Mouse (Mus musculus): ENCODE measurements around the gene Neurod1. TPM values are rescaled to one million over a fixed set of nuclear protein-coding genes. Genes with fewer than 3 reads are reported as not detected.
A peak's percentile ranks its signal among the peaks of the same experiment; 100 is the strongest.

Gene Neurod1
- total RNA-seq, 2 experiments from 2014 or later, result not detected

DNA sequence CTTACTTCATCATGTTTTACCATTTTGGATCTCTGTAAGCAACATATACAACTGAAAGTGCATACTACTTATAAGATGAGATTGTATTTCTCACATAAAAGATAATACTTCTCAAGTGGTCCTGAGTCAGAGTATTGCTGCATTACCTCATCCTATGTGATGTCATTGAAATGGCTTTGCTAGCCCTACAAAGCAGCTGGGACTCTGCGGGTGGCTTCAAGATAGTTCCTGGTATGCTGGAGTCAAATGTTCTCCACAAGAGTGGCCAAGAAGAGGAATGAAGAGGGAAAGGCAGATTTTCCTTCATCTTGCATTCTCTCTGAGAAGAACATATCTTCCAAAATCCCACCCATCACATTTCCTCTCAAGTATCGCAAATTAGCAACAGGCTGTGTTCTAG is 13.2 kb downstream of the Neurod1 start:
- DNase-seq, result no peak

DNA sequence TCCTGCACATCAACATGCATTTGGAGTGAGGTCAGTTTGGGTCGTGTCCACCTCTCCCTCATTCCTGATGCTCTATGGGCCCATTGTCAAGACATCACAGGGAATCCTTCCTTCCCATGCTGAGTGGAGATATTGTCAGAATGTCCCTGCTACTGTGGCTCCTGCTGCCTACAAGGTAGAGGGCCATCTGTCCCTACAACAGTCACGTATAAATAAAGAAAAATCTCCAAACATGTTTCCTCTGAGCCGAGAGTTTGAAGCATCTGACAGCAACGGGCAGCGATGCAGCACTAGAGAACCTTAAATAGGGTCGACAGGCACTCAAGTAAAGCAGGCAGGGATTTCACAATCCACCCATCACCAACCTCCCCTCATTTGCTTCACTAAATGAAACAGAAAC is 13.6 kb downstream of the Neurod1 start:
- DNase-seq, result no peak

- DNase-seq, result no peak
These were observed 14.3 kb downstream of the Neurod1 start for GRCm38 (mm10) chr2:79442227-79442626.

- no peak for DNase-seq
These were observed 26.5 kb downstream of the Neurod1 start for GRCm38 (mm10) chr2:79430061-79430460.

DNA sequence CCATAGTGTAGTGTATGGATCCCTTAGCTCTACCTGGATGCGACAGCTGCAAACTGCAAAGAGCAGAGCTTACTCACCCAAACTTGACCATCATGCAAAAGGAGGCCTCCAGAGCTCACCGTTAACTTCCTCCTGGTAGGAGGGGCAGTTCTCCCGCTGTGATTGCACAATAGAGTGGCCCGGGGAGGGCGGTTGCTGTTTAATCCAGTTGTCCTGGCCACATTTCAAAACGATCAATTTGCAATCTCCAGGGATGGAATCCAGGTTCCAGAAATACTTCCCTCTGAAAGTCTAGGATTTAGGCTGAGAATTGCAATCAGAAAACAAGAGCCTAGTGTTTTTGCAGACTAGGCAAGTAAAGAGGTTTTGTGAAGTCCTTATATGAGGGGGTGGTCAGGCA is 26.9 kb downstream of the Neurod1 start:
- DNase-seq, result peak; percentile 15 to 29

- no peak for DNase-seq
These were observed 27.4 kb downstream of the Neurod1 start for GRCm38 (mm10) chr2:79429108-79429507.

DNA sequence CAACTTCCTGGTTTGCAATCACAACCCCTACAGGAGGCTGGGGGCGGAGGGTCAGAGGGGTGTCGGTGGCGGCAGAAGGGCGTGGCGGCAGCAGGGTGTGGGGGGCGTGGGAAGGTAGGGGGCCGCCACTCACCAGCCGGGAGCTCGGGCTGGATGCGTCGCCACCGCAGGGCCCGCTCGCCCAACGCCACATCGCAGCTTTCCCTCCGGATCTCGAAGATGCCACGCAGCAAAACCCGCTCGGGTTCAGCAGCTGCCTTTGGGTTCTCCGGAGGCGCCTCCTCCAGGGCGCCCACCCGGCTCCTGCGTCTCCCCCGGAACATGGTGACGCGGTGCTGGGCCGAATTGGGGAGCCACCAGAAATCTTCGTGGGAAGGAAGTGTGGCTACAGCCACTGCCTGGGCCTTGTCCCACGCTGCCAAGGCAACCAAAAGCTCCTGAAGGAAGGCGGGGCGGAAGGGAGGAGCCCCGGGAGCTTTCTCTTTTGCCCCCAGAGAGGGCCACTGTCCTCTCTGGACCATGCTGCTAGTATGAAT is 27.9 kb downstream of the Neurod1 start:
- peak; percentile 1 to 2 for DNase-seq

DNA sequence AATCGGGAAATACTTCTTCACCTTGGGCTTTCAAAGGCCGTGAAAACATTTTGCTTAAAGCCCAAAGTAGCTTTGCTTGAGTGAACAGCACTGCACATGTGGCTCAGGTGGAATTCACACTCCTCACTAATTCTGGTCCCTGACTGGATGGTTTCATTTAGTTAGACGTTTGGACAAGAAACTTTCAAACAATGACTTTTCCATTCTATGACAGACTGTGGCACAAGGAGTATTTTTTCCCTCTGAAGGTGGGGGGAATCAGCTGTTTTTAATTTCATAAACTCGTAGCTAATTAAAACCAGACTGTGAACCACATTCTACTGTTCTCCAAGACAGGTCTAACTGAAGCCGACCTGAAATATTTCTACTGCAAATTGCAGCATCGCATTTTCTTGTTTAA is 28.5 kb downstream of the Neurod1 start:
- DNase-seq, result no peak

- DNase-seq, result no peak
These were observed 34.9 kb downstream of the Neurod1 start for GRCm38 (mm10) chr2:79421696-79422095.

GRCm38 (mm10) chr2:79414505-79414904 is 42.0 kb downstream of the Neurod1 start:
- no peak for DNase-seq

GRCm38 (mm10) chr2:79410903-79411255 is 45.7 kb downstream of the Neurod1 start:
- no peak for DNase-seq

GRCm38 (mm10) chr2:79410247-79410902 is 46.2 kb downstream of the Neurod1 start:
- no peak for DNase-seq

- DNase-seq, result no peak
These were observed 50.7 kb downstream of the Neurod1 start for GRCm38 (mm10) chr2:79405661-79406405.

Other genes with a start within 250 kb of the Neurod1 start
- 1 to 10 TPM; 1.1 to 2.3 TPM for gene Itga4, start 201.3 kb downstream of the Neurod1 start, total RNA-seq (2021)
- gene Cerkl, start within 50 bp of the Neurod1 start, total RNA-seq (2021), result 1 to 10 TPM; 1.4 to 3.1 TPM
- 10 to 100 TPM; 47.5 to 51.2 TPM for gene Itprid2, start 178.6 kb upstream of the Neurod1 start, total RNA-seq (2021)